Mouse (Mus musculus): ENCODE results near the gene Adgrb3. TPM values are rescaled to one million over a fixed set of nuclear protein-coding genes. Genes with fewer than 3 reads are reported as not detected.

The Adgrb3 gene
- polyA plus RNA-seq, 2 experiments: 1.8 to 2.2 TPM

DNA sequence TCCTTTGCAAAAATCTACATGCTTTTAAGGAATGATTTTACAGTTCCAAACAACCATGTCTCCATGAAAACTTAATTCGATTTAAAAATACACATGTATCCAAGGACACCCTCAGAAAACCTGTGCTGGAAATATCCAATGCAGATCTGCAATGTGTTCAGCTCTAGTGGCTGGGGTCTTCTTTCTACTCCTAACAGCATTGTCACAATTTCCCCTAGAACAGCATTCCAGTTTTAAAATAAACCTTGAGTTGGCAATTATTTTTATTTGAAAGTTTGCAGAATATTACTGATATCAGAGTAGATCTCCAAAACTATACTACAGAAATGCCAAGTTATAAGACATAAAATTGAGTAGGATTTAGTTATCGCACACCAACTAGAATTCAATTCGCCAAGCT is 601.6 kb downstream of the Adgrb3 start:
- no peaks in the 10 kb centered on the region for H3K9me3 ChIP-seq (ENCODE audit: control insufficient read depth, low read length)
- ATAC-seq (ENCODE audit: low FRiP score, low read depth): no peak
- H3K9ac ChIP-seq (ENCODE audit: low read depth, low read length, severe bottlenecking): no peak overlapping the region
- no peak for TF ChIP-seq POLR2A (IDR thresholded peaks at IDR 0.05; ENCODE audit: borderline replicate concordance, extremely low read depth, insufficient read depth, insufficient read length)
- H3K27ac ChIP-seq (replicated peaks; ENCODE audit: low read depth, low read length): no peak overlapping the region
- WGBS: 51% methylated on average over 3 of the region's 3 CpGs
- no peak overlapping the region for H3K4me3 ChIP-seq (replicated peaks; ENCODE audit: low read length)
- DNase-seq (ENCODE audit: low spot score): no peak
- H3K27me3 ChIP-seq (ENCODE audit: control insufficient read depth, insufficient read depth, low read length): no peaks in the 10 kb centered on the region
- no peaks in the 10 kb centered on the region for H3K36me3 ChIP-seq (ENCODE audit: control insufficient read depth, insufficient read depth, low read length)
- no peaks in the 10 kb centered on the region for H3K4me1 ChIP-seq (ENCODE audit: control insufficient read depth, insufficient read depth, low read length)
- peak overlapping the region; percentile 26; the same call in 1 of the 2 replicates for H3K4me2 ChIP-seq (replicated peaks; ENCODE audit: low read depth, low read length, severe bottlenecking)

GRCm38 (mm10) chr1:25204636-25205035 is 624.9 kb downstream of the Adgrb3 start:
- Histone ChIP-seq H3K4me3 (replicated peaks; ENCODE audit: low read length) (no peak overlapping the region), H3K27me3 (ENCODE audit: control insufficient read depth, insufficient read depth, low read length) (no peaks in the 10 kb centered on the region), H3K9ac (ENCODE audit: low read depth, low read length, severe bottlenecking) (no peak overlapping the region), H3K4me1 (ENCODE audit: control insufficient read depth, insufficient read depth, low read length) (no peaks in the 10 kb centered on the region), H3K9me3 (ENCODE audit: control insufficient read depth, low read length) (no peaks in the 10 kb centered on the region), H3K27ac (replicated peaks; ENCODE audit: low read depth, low read length) (no peak overlapping the region), H3K4me2 (replicated peaks; ENCODE audit: low read depth, low read length, severe bottlenecking) (no peak overlapping the region), H3K36me3 (ENCODE audit: control insufficient read depth, insufficient read depth, low read length) (no peaks in the 10 kb centered on the region)
- ATAC-seq (ENCODE audit: low FRiP score, low read depth) (no peak), DNase-seq (ENCODE audit: low spot score) (no peak)
- no peak for TF ChIP-seq POLR2A (IDR thresholded peaks at IDR 0.05; ENCODE audit: borderline replicate concordance, extremely low read depth, insufficient read depth, insufficient read length)
- 48% methylated on average over 5 of the region's 5 CpGs for WGBS

DNA sequence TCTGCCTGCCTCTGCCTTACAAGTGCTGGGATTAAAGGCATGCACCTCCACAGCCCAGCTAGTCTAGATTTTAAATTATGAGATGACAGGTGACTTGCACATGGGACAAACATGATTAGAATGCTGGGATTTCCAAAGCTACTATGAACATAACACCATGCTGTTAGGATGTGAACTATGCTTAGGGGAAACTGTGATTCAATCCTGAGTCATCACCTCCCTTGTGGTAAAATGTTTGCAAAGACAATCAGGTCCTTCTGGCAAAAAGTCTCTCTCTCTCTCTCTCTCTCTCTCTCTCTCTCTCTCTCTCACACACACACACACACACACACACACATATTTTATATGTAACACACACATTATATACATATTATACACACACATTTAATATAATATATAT is 630.1 kb downstream of the Adgrb3 start:
- ATAC-seq (ENCODE audit: low FRiP score, low read depth): no peak
- H3K9me3 ChIP-seq (ENCODE audit: control insufficient read depth, low read length): no peaks in the 10 kb centered on the region

GRCm38 (mm10) chr1:25191986-25192385 is 637.5 kb downstream of the Adgrb3 start:
- WGBS: 84% methylated on average over 11 of the region's 11 CpGs
- Histone ChIP-seq H3K27ac (replicated peaks; ENCODE audit: low read depth, low read length) (no peak overlapping the region), H3K4me2 (replicated peaks; ENCODE audit: low read depth, low read length, severe bottlenecking) (no peak overlapping the region), H3K4me3 (replicated peaks; ENCODE audit: low read length) (no peak overlapping the region), H3K36me3 (ENCODE audit: control insufficient read depth, insufficient read depth, low read length) (no peaks in the 10 kb centered on the region), H3K27me3 (ENCODE audit: control insufficient read depth, insufficient read depth, low read length) (no peaks in the 10 kb centered on the region), H3K9ac (ENCODE audit: low read depth, low read length, severe bottlenecking) (no peak overlapping the region), H3K4me1 (ENCODE audit: control insufficient read depth, insufficient read depth, low read length) (peaks cover 3% of the 10 kb centered on the region; the same call in 1 of the 2 replicates), H3K9me3 (ENCODE audit: control insufficient read depth, low read length) (no peaks in the 10 kb centered on the region)
- DNase-seq (ENCODE audit: low spot score) (no peak), ATAC-seq (ENCODE audit: low FRiP score, low read depth) (no peak)
- TF ChIP-seq POLR2A (IDR thresholded peaks at IDR 0.05; ENCODE audit: borderline replicate concordance, extremely low read depth, insufficient read depth, insufficient read length): no peak

More for the DNA sequence above, 630.1 kb downstream of the Adgrb3 start:
- Histone ChIP-seq H3K4me2 (replicated peaks; ENCODE audit: low read depth, low read length, severe bottlenecking) (no peak overlapping the region), H3K4me3 (replicated peaks; ENCODE audit: low read length) (no peak overlapping the region), H3K27me3 (ENCODE audit: control insufficient read depth, insufficient read depth, low read length) (no peaks in the 10 kb centered on the region), H3K27ac (replicated peaks; ENCODE audit: low read depth, low read length) (no peak overlapping the region), H3K4me1 (ENCODE audit: control insufficient read depth, insufficient read depth, low read length) (no peaks in the 10 kb centered on the region), H3K36me3 (ENCODE audit: control insufficient read depth, insufficient read depth, low read length) (no peaks in the 10 kb centered on the region), H3K9ac (ENCODE audit: low read depth, low read length, severe bottlenecking) (no peak overlapping the region)
- TF ChIP-seq POLR2A (IDR thresholded peaks at IDR 0.05; ENCODE audit: borderline replicate concordance, extremely low read depth, insufficient read depth, insufficient read length): no peak
- no peak for DNase-seq (ENCODE audit: low spot score)

GRCm38 (mm10) chr1:25189261-25189660 is 640.2 kb downstream of the Adgrb3 start:
- ATAC-seq (ENCODE audit: low FRiP score, low read depth): no peak
- H3K27me3 ChIP-seq (ENCODE audit: control insufficient read depth, insufficient read depth, low read length): no peaks in the 10 kb centered on the region
- H3K4me2 ChIP-seq (replicated peaks; ENCODE audit: low read depth, low read length, severe bottlenecking): no peak overlapping the region
- WGBS: 29% methylated on average over 9 of the region's 9 CpGs
- no peak for TF ChIP-seq POLR2A (IDR thresholded peaks at IDR 0.05; ENCODE audit: borderline replicate concordance, extremely low read depth, insufficient read depth, insufficient read length)
- H3K9me3 ChIP-seq (ENCODE audit: control insufficient read depth, low read length): no peaks in the 10 kb centered on the region
- peaks cover 3% of the 10 kb centered on the region; the same call in 1 of the 2 replicates for H3K4me1 ChIP-seq (ENCODE audit: control insufficient read depth, insufficient read depth, low read length)
- peak; percentile 25 for DNase-seq (ENCODE audit: low spot score)
- no peak overlapping the region for H3K9ac ChIP-seq (ENCODE audit: low read depth, low read length, severe bottlenecking)
- no peak overlapping the region for H3K27ac ChIP-seq (replicated peaks; ENCODE audit: low read depth, low read length)
- H3K4me3 ChIP-seq (replicated peaks; ENCODE audit: low read length): no peak overlapping the region
- no peaks in the 10 kb centered on the region for H3K36me3 ChIP-seq (ENCODE audit: control insufficient read depth, insufficient read depth, low read length)

DNA sequence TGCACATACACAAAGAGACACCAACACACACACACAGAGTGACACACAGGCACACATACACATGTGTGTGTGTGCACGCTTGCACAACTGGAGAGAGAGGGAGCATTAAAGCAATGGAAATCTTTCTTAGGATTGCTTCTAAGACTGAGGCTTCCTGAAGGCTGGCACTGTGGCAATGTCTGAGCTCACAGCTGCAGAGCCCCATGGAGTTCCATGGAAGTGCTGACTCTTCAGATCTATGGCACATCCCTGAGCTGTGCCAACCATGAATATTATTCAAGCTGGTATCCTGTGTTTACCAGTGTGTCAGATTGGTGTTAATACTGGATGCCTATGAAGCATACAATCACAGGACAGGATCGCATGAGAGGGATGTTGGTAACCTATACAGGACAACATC is 643.6 kb downstream of the Adgrb3 start:
- Histone ChIP-seq H3K4me2 (replicated peaks; ENCODE audit: low read depth, low read length, severe bottlenecking) (no peak overlapping the region), H3K36me3 (ENCODE audit: control insufficient read depth, insufficient read depth, low read length) (no peaks in the 10 kb centered on the region), H3K9ac (ENCODE audit: low read depth, low read length, severe bottlenecking) (no peak overlapping the region), H3K9me3 (ENCODE audit: control insufficient read depth, low read length) (no peaks in the 10 kb centered on the region), H3K4me1 (ENCODE audit: control insufficient read depth, insufficient read depth, low read length) (peaks cover 3% of the 10 kb centered on the region; the same call in 1 of the 2 replicates), H3K27me3 (ENCODE audit: control insufficient read depth, insufficient read depth, low read length) (no peaks in the 10 kb centered on the region), H3K27ac (replicated peaks; ENCODE audit: low read depth, low read length) (no peak overlapping the region), H3K4me3 (replicated peaks; ENCODE audit: low read length) (no peak overlapping the region)
- WGBS: 85% methylated on average over 2 of the region's 2 CpGs
- no peak for TF ChIP-seq POLR2A (IDR thresholded peaks at IDR 0.05; ENCODE audit: borderline replicate concordance, extremely low read depth, insufficient read depth, insufficient read length)
- DNase-seq (ENCODE audit: low spot score): no peak
- ATAC-seq (ENCODE audit: low FRiP score, low read depth): no peak

Measured in limb, embryonic 14.5 days (tissue).